Mouse (Mus musculus): Measurements from ENCODE around the gene Nfatc4. TPM values are rescaled to one million over a fixed set of nuclear protein-coding genes. Genes with fewer than 3 reads are reported as not detected.

The Nfatc4 gene
- total RNA-seq, 2 experiments from 2014 or later = 3.9 to 4.1 TPM

- DNase-seq (ENCODE audit: extremely low spot score in 1 of 2, low spot score in 2 of 2) = no peak
- intact Hi-C loops (cut with DNase I) = loop anchor here (5.0 kb wide), 1 partner anchor 44 kb away; no protein-coding TSS in a partner anchor
Observed at GRCm38 (mm10) chr14:55873242-55873713, 50.3 kb downstream of the Nfatc4 start.

- intact Hi-C loops (cut with DNase I) = loop anchor here (5.0 kb wide), 1 partner anchor 43 kb away; no protein-coding TSS in a partner anchor
- DNase-seq (ENCODE audit: extremely low spot score in 1 of 2, low spot score in 2 of 2) = peak; percentile 61 to 82
Observed at GRCm38 (mm10) chr14:55873714-55874683, 51.1 kb downstream of the Nfatc4 start.

GRCm38 (mm10) chr14:55877469-55878315, 54.7 kb downstream of the Nfatc4 start:
- intact Hi-C loops (cut with DNase I) = no loop called here
- no peak for DNase-seq (ENCODE audit: extremely low spot score in 1 of 2, low spot score in 2 of 2)

GRCm38 (mm10) chr14:55878316-55878940, 55.5 kb downstream of the Nfatc4 start:
- DNase-seq (ENCODE audit: extremely low spot score in 1 of 2, low spot score in 2 of 2) = no peak
- intact Hi-C loops (cut with DNase I) = no loop called here

- peak; percentile 75 to 88 for DNase-seq (ENCODE audit: extremely low spot score in 1 of 2, low spot score in 2 of 2)
- intact Hi-C loops (cut with DNase I) = no loop called here
Observed at GRCm38 (mm10) chr14:55879623-55880022, 56.7 kb downstream of the Nfatc4 start.

GRCm38 (mm10) chr14:55880982-55881381, 58.0 kb downstream of the Nfatc4 start:
- DNase-seq (ENCODE audit: extremely low spot score in 1 of 2, low spot score in 2 of 2) = no peak
- intact Hi-C loops (cut with DNase I) = no loop called here

GRCm38 (mm10) chr14:55882171-55882641, 59.3 kb downstream of the Nfatc4 start:
- intact Hi-C loops (cut with DNase I) = no loop called here
- no peak for DNase-seq (ENCODE audit: extremely low spot score in 1 of 2, low spot score in 2 of 2)

GRCm38 (mm10) chr14:55883149-55883661, 60.3 kb downstream of the Nfatc4 start:
- intact Hi-C loops (cut with DNase I) = no loop called here
- no peak for DNase-seq (ENCODE audit: extremely low spot score in 1 of 2, low spot score in 2 of 2)

Other genes with a start within 250 kb of the Nfatc4 start
- not detected for gene Fitm1, start 247.5 kb upstream of the Nfatc4 start, total RNA-seq (2021)
- gene Psme1, start 245.0 kb upstream of the Nfatc4 start, total RNA-seq (2021) = 10 to 100 TPM; 83.0 to 84.9 TPM
- 10 to 100 TPM; 42.7 to 49.1 TPM for gene Emc9, start 237.8 kb upstream of the Nfatc4 start, total RNA-seq (2021)
- gene Psme2, start 232.0 kb upstream of the Nfatc4 start, total RNA-seq (2021) = 10 to 100 TPM; 56.3 to 67.2 TPM
- gene Rnf31, start 231.4 kb upstream of the Nfatc4 start, total RNA-seq (2021) = 10 to 100 TPM; 33.3 to 45.4 TPM
- gene Irf9, start 219.6 kb upstream of the Nfatc4 start, total RNA-seq (2021) = 10 to 100 TPM; 10.0 to 12.5 TPM
- gene Rec8, start 205.1 kb upstream of the Nfatc4 start, total RNA-seq (2021) = 1 to 10 TPM; 2.9 to 3.2 TPM
- gene Ipo4, start 187.2 kb upstream of the Nfatc4 start, total RNA-seq (2021) = 100 to 1,000 TPM; 141 to 164 TPM
- gene Gm49378, start 185.2 kb upstream of the Nfatc4 start, total RNA-seq (2021) = 1 to 10 TPM; 3.2 to 5.5 TPM
- gene Tm9sf1, start 179.3 kb upstream of the Nfatc4 start, total RNA-seq (2021) = 10 to 100 TPM; 43.1 to 45.0 TPM
- gene Tssk4, start 173.0 kb upstream of the Nfatc4 start, total RNA-seq (2021) = under 1 TPM; 0.75 to 0.85 TPM
- gene Mdp1, start 162.6 kb upstream of the Nfatc4 start, total RNA-seq (2021) = 10 to 100 TPM; 43.7 to 48.4 TPM
- gene Gmpr2, start 151.2 kb upstream of the Nfatc4 start, total RNA-seq (2021) = 10 to 100 TPM; 27.6 to 27.9 TPM
- gene Nedd8, start 151.0 kb upstream of the Nfatc4 start, total RNA-seq (2021) = 100 to 1,000 TPM; 355 to 367 TPM
- 10 to 100 TPM; 13.9 to 16.0 TPM for gene Tinf2, start 141.3 kb upstream of the Nfatc4 start, total RNA-seq (2021)
- gene Tgm1, start 109.2 kb upstream of the Nfatc4 start, total RNA-seq (2021) = under 1 TPM in 1 of 2 experiments, not detected in 1; 0.24 TPM
- 10 to 100 TPM; 46.6 to 48.2 TPM for gene Rabggta, start 100.9 kb upstream of the Nfatc4 start, total RNA-seq (2021)
- 10 to 100 TPM; 93.2 to 94.9 TPM for gene Dhrs1, start 77.5 kb upstream of the Nfatc4 start, total RNA-seq (2021)
- gene Nop9, start 77.5 kb upstream of the Nfatc4 start, total RNA-seq (2021) = 10 to 100 TPM; 15.8 to 18.5 TPM
- under 1 TPM; 0.49 to 0.84 TPM for gene Cideb, start 64.7 kb upstream of the Nfatc4 start, total RNA-seq (2021)
- gene Ltb4r2, start 61.7 kb upstream of the Nfatc4 start, total RNA-seq (2021) = under 1 TPM; 0.41 to 0.43 TPM
- gene Ltb4r1, start 57.2 kb upstream of the Nfatc4 start, total RNA-seq (2021) = under 1 TPM; 0.51 to 0.64 TPM
- 1 to 10 TPM; 3.3 to 4.0 TPM for gene Adcy4, start 39.0 kb upstream of the Nfatc4 start, total RNA-seq (2021)
- 1 to 10 TPM; 2.0 to 2.6 TPM for gene Ripk3, start 34.3 kb upstream of the Nfatc4 start, total RNA-seq (2021)
- 10 to 100 TPM; 12.3 to 13.1 TPM for gene Nynrin, start 30.9 kb downstream of the Nfatc4 start, total RNA-seq (2021)
- gene Cbln3, start 61.2 kb downstream of the Nfatc4 start, total RNA-seq (2021) = under 1 TPM; 0.28 to 0.65 TPM
- gene Khnyn, start 61.8 kb downstream of the Nfatc4 start, total RNA-seq (2021) = 10 to 100 TPM in 1 of 2 experiments, 1 to 10 TPM in 1; 9.8 to 11.3 TPM
- 10 to 100 TPM; 90.4 to 96.1 TPM for gene Sdr39u1, start 77.1 kb downstream of the Nfatc4 start, total RNA-seq (2021)
- gene Cma1, start 121.5 kb downstream of the Nfatc4 start, total RNA-seq (2021) = under 1 TPM in 1 of 2 experiments, not detected in 1; 0.43 TPM
- not detected for gene Cma2, start 127.8 kb downstream of the Nfatc4 start, total RNA-seq (2021)
- gene Mcpt1, start 194.8 kb downstream of the Nfatc4 start, total RNA-seq (2021) = not detected
- not detected for gene Mcpt9, start 207.4 kb downstream of the Nfatc4 start, total RNA-seq (2021)
- not detected for gene Mcpt2, start 218.9 kb downstream of the Nfatc4 start, total RNA-seq (2021)
- not detected for gene Mcpt4, start 239.2 kb downstream of the Nfatc4 start, total RNA-seq (2021)

Measured in left cerebral cortex, postnatal 10 days (tissue).